Mouse (Mus musculus): ENCODE data around the gene Lrwd1. TPM values are rescaled to one million over a fixed set of nuclear protein-coding genes. Genes with fewer than 3 reads are reported as not detected.
A peak's percentile ranks its signal among the peaks of the same experiment; 100 is the strongest.

Lrwd1 gene
- polyA plus RNA-seq, 1 experiment from 2014 or later = 28.2 TPM

DNA sequence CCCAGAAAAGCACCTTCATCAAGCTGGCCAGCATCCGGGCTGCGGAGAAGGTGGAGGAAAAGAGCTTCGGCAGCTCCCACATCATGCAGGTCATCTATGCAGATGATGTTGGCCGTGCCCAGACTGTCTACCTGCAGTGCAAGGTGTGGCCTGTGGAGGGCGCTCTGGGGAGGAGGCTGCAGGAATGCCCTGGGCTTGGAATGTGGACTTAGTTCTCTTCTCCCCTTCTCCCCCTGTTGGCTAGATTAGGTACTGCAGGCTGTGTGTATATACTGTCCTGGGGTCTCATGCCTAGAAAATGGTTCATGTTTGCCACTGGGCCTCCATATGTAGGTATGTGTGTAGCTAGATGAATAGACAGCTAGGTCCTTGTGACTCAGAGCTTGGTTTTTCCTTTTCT is 31.4 kb downstream of the Lrwd1 start:
- no peak overlapping the region for H3K4me3 ChIP-seq
- 0 out of 2 replicates have a peak, but pooled peaks cover 5% of the 10 kb centered on the region for H3K9me3 ChIP-seq
- H3K27ac ChIP-seq = no peak overlapping the region
- WGBS = 92% methylated on average over 5 of the region's 5 CpGs
- no peak overlapping the region for H3K4me2 ChIP-seq
- peaks cover 4% of the 10 kb centered on the region; the same call in 1 of the 2 replicates for H3K36me3 ChIP-seq
- ATAC-seq (ENCODE audit: low FRiP score) = no peak
- H3K4me1 ChIP-seq (replicated peaks) = peaks cover 12% of the 10 kb centered on the region
- no peak overlapping the region for H3K9ac ChIP-seq
- H3K27me3 ChIP-seq = peaks cover 46% of the 10 kb centered on the region

DNA sequence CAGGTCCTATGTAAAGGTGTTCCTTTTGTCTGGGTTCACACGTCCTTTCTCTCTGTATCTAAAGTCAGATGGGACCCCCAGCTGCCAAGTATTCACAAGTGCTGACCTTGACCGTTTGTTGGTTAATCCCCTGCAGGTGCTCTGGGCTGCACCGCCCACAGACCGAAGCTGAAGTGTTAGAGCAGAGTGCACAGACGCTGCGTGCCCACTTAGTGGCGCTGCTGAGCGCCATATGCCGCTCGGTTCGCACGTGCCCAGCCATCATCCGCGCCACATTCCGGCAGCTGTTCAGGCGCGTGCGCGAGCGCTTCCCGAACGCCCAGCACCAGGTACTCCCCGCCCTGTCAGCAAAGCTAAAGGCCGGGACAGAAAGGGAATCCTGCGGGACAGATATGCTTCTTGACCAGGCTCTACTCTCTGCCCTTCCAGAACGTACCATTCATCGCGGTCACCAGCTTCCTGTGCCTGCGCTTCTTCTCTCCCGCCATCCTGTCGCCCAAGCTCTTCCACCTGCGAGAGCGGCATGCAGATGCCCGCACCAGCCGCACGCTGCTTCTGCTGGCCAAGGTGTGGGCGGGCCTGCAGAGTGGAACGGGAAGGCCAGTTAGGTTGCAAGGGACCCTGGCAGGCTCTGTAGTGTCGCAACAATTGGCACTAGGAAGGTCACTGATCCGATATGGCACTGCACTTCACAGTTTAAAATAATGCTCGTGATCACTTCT is 33.6 kb downstream of the Lrwd1 start:
- peak; percentile 87 for ATAC-seq (ENCODE audit: low FRiP score)
- WGBS = 5% methylated on average over 41 of the region's 41 CpGs
- Histone ChIP-seq H3K27ac (peak overlapping the region; percentile 60), H3K27me3 (peaks cover 44% of the 10 kb centered on the region), H3K4me2 (peak overlapping the region; percentile 75), H3K36me3 (peaks cover 4% of the 10 kb centered on the region; the same call in 1 of the 2 replicates), H3K4me3 (peak overlapping the region; percentile 44), H3K9ac (peak overlapping the region; percentile 70), H3K9me3 (0 out of 2 replicates have a peak, but pooled peaks cover 5% of the 10 kb centered on the region), H3K4me1 (replicated peaks) (peaks cover 12% of the 10 kb centered on the region)

DNA sequence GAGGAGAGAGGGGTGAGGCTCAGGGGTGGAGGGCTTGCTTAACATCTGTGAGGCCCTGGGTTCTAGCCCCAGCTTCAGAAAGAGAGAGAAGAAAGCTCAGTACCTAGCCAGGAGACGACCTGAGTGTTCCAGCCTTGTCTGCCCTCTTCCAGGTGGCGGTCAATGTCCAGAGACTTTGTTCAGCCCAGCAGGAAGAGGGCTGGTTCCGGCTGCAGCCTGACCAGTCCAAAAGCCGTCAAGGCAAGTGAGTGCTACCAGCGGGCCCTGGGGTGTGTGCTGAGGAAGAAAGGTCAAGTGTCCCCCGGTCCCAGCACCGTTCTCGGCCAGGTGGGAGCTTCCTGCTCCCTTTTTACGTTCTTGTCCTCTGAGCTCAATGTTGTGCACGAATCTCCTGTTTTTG is 37.3 kb downstream of the Lrwd1 start:
- H3K9ac ChIP-seq = no peak overlapping the region
- WGBS = 88% methylated on average over 10 of the region's 10 CpGs
- H3K36me3 ChIP-seq = no peaks in the 10 kb centered on the region
- no peak for ATAC-seq (ENCODE audit: low FRiP score)
- H3K4me3 ChIP-seq = no peak overlapping the region
- peaks cover 15% of the 10 kb centered on the region for H3K4me1 ChIP-seq (replicated peaks)
- H3K9me3 ChIP-seq = no peaks in the 10 kb centered on the region
- H3K4me2 ChIP-seq = no peak overlapping the region
- no peak overlapping the region for H3K27ac ChIP-seq
- peaks cover 26% of the 10 kb centered on the region for H3K27me3 ChIP-seq

DNA sequence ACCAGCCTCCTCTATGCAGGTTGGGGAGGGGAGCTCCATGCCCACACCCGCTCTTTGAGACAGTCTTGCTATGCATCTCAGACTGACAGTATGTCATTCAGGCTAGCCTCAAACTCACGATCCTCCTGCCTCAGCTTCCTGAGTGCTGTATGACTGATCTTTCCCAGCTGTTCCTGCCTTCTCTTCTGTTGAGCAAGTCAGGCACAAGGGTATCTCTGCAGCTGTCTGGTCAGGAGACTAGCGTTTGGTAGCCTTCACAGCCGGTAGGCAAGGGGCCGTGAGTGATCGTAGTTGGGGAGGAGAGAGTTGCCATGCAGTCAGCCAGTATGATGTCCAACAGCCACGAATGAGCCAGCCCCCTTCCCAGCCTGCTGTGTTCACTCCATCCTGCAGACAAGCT is 40.8 kb downstream of the Lrwd1 start:
- no peak overlapping the region for H3K4me3 ChIP-seq
- no peak overlapping the region for H3K4me2 ChIP-seq
- peaks cover 16% of the 10 kb centered on the region; the same call in 1 of the 2 replicates for H3K27me3 ChIP-seq
- 72% methylated on average over 7 of the region's 7 CpGs for WGBS
- no peaks in the 10 kb centered on the region for H3K9me3 ChIP-seq
- 0 out of 2 replicates have a peak, but pooled peaks cover 3% of the 10 kb centered on the region for H3K4me1 ChIP-seq (replicated peaks)
- ATAC-seq (ENCODE audit: low FRiP score) = no peak
- no peak overlapping the region for H3K9ac ChIP-seq
- no peak overlapping the region for H3K27ac ChIP-seq
- H3K36me3 ChIP-seq = no peaks in the 10 kb centered on the region

DNA sequence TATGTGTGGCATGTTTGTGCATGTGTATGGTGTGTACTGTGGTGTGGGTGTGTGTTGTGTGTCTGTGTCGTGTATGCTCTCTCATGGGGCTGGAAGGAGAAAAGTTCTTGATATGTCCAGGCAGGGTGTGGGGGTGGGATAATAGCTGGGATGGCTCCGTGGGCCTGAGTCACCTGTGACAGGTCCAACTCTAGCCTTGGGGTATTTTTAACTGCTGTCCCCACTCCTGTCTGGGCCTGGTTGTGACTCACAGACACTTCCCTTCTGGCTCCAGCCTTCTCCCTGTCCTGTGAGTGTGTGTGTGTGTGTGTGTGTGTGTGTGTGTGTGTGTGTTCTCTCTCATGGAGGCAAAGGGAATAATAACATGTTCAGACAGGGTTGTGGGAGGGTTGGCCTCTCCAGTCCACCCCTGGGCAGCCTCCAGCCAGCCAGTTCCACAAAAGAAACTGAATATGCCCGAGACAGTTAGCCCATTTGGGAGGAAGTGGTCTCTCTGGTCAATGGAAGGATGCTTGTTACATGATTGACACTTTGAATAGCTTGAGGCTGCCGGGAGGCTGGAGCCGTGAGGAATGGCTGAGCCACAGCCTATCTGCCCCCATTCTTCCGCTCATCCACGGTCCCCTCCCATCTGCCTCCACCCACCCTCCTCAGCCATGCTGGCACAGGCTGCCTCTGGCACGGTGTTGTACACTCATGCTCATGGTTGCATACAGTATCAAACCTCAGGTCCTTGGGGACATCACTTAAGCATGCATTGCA is 41.4 kb downstream of the Lrwd1 start:
- no peak overlapping the region for H3K9ac ChIP-seq
- H3K4me3 ChIP-seq = no peak overlapping the region
- H3K9me3 ChIP-seq = no peaks in the 10 kb centered on the region
- peaks cover 16% of the 10 kb centered on the region; the same call in 1 of the 2 replicates for H3K27me3 ChIP-seq
- WGBS = 53% methylated on average over 8 of the region's 8 CpGs
- ATAC-seq (ENCODE audit: low FRiP score) = no peak
- no peaks in the 10 kb centered on the region for H3K36me3 ChIP-seq
- 0 out of 2 replicates have a peak, but pooled peaks cover 3% of the 10 kb centered on the region for H3K4me1 ChIP-seq (replicated peaks)
- no peak overlapping the region for H3K4me2 ChIP-seq
- H3K27ac ChIP-seq = no peak overlapping the region

DNA sequence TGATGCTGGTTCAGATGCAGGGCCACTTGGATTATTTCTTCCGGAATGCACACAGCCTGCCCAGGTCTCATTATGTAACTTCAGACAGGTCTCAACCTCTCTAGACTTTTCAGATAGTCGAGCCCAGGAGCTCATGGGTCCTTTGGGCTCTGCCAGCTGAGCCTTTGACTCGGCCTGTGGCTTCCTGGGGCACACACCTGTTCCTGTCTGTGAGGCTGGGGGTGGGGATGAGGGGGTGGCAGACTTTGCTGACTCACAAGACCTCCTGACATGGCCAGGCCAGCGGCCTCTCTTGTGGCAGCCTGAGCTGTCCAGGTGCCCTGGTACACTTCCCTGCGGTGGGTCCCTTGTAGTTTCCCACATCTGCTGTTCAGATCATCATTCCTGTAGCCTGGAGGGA is 43.9 kb downstream of the Lrwd1 start:
- Histone ChIP-seq H3K27ac (no peak overlapping the region), H3K4me3 (no peak overlapping the region), H3K4me1 (replicated peaks) (0 out of 2 replicates have a peak, but pooled peaks cover 3% of the 10 kb centered on the region), H3K9ac (no peak overlapping the region), H3K36me3 (no peaks in the 10 kb centered on the region), H3K4me2 (no peak overlapping the region), H3K27me3 (peaks cover 25% of the 10 kb centered on the region), H3K9me3 (no peaks in the 10 kb centered on the region)
- no peak for ATAC-seq (ENCODE audit: low FRiP score)
- WGBS = 69% methylated on average over 5 of the region's 5 CpGs

DNA sequence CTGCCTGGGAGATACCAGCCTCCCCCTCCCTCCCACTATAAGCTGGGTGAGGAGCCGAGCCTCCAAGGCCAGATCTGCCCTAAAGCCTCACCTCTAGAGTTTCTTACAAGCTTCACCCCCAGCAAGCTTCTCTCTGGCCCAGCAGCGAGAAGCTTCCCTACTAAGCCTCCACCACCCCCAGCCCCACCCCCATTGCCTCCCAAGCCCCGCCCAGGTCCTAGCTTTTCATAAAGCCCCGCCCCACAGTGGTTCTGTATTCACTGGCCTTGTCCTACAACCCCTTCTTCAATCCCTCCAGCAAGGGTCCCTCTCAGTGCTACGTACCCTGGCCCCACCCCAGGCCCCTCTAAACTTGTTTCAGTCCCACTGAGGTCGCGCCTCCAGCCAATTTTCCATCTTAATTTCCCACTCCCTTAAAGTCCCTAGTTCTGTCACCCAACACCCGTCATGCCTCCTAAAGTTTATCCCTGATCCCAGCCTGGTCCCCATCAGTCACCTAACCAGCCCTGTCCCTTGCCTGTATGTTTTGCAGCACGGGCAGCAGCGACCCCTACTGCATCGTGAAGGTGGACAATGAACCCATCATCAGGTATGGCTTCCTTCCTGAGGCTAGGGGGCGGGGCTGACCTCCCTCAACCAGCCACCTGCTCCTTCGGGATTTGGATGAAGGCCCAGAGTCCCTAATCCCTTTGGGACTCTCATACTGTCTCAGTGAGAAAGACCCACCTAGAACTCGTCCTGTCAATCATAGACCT is 46.9 kb downstream of the Lrwd1 start:
- Histone ChIP-seq H3K9ac (no peak overlapping the region), H3K4me2 (no peak overlapping the region), H3K4me1 (replicated peaks) (peaks cover 21% of the 10 kb centered on the region), H3K27me3 (peaks cover 28% of the 10 kb centered on the region), H3K4me3 (no peak overlapping the region), H3K36me3 (no peaks in the 10 kb centered on the region), H3K27ac (no peak overlapping the region), H3K9me3 (no peaks in the 10 kb centered on the region)
- ATAC-seq (ENCODE audit: low FRiP score) = no peak
- 20% methylated on average over 14 of the region's 14 CpGs for WGBS

DNA sequence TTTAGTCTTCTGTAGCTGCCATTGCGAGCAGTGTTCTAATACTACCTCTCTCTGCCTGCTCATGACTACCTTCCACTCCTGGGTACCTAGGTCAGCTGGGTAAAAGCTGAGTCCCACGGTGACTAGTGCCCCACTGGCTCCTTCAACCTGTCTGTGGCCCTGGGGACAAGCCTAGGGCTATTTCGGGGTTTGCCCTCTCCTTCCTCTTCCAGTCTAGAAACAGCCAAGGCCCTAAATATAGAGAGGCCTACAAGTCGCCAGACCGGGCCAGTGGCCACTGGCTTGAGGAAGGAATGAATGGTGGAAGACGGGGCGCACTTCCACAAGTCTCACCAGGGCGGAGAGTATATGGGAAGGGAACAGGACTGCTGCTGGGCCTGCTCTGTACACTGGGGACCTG is 49.6 kb downstream of the Lrwd1 start:
- no peak for ATAC-seq (ENCODE audit: low FRiP score)
- Histone ChIP-seq H3K9me3 (no peaks in the 10 kb centered on the region), H3K4me3 (no peak overlapping the region), H3K4me1 (replicated peaks) (peaks cover 28% of the 10 kb centered on the region), H3K4me2 (peak overlapping the region; percentile 89; the same call in 1 of the 2 replicates), H3K36me3 (no peaks in the 10 kb centered on the region), H3K9ac (0 out of 2 replicates have a peak overlapping the region, but pooled peaks have one; percentile 13), H3K27ac (no peak overlapping the region), H3K27me3 (peaks cover 22% of the 10 kb centered on the region)
- WGBS = 93% methylated on average over 8 of the region's 8 CpGs

DNA sequence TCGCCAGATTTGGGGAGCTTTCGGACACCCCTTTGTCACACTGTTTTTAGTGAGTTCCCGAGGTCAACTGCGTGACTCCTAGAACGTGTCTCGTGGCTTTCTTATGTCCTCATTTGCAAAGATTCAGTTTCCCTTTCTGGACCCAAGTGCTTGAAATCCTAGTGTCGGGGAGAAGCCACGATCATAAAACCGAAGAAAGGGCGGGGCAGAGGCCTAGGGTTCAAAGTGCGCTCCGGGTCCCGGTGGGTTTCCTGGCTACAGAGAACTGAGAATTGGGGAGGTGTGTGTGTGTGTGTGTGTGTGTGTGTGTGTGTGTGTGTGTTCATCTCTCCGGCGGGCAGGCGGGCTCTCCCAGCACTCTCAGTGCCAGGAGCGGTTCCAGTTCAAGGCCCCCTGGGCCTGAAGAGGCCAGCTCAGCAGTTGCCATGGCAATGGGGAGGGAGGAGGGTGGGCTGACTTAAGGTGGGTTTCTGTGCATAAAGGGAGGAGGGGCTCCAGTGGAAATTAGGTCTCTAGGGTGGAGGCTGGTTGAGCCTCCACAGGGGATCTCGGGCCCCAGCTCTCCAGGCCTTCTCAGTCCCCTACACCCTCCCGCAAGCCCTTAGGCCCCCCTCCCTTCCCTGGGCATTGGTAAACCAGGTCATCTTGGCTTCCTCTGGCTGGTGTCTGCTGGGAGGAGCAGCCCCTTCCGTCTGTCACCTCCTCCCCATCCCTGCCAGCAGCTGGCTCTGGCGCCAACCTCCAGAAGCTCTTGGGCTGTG is 50.8 kb downstream of the Lrwd1 start:
- 7% methylated on average over 18 of the region's 21 CpGs for WGBS
- peak; percentile 30 for ATAC-seq (ENCODE audit: low FRiP score)
- Histone ChIP-seq H3K9me3 (no peaks in the 10 kb centered on the region), H3K4me2 (peak overlapping the region; percentile 89), H3K9ac (peak overlapping the region; percentile 78), H3K27me3 (peaks cover 15% of the 10 kb centered on the region), H3K36me3 (no peaks in the 10 kb centered on the region), H3K4me1 (replicated peaks) (peaks cover 28% of the 10 kb centered on the region), H3K27ac (peak overlapping the region; percentile 64), H3K4me3 (peak overlapping the region; percentile 59)

DNA sequence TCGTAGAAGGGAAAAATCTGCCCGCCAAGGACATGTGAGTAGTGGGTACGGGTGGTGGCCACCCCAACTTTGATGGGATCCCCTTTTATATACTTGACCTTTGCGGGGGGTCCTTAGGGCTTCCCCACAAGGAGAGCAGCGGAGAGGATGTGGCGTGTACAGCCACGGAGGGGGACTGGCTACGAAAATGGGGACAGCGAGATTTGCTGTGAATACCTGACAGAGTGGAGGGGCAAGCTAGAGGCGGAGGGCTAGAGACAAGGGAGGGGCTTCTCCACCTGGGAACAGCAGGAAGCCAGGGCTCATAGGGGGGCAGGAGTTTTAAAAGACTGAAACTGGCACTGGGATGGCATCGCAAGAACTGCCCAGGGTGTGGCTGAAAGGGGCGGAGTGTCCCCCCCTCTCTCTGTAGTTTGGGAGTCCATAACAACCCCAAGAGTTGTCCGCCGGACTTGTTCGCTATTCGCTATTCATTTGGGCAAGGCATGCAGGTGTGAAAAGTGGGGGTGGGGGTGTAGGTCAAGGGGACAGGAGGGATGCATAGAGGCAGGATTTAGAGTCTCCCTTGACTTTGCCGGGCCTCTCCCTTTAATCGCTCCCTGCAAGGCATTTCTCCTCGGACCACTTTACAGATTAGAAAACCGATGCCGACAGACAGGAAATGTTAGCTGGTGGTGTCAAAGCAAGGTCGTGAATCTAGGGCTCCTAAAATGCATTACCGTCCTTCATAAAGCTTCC is 51.6 kb downstream of the Lrwd1 start:
- Histone ChIP-seq H3K4me3 (peak overlapping the region; percentile 59), H3K27me3 (peaks cover 15% of the 10 kb centered on the region), H3K9me3 (no peaks in the 10 kb centered on the region), H3K27ac (0 out of 2 replicates have a peak overlapping the region, but pooled peaks have one; percentile 40), H3K4me2 (peak overlapping the region; percentile 89), H3K4me1 (replicated peaks) (peaks cover 28% of the 10 kb centered on the region), H3K36me3 (no peaks in the 10 kb centered on the region), H3K9ac (peak overlapping the region; percentile 78)
- ATAC-seq (ENCODE audit: low FRiP score) = peak; percentile 60
- 1% methylated on average over 23 of the region's 23 CpGs for WGBS

DNA sequence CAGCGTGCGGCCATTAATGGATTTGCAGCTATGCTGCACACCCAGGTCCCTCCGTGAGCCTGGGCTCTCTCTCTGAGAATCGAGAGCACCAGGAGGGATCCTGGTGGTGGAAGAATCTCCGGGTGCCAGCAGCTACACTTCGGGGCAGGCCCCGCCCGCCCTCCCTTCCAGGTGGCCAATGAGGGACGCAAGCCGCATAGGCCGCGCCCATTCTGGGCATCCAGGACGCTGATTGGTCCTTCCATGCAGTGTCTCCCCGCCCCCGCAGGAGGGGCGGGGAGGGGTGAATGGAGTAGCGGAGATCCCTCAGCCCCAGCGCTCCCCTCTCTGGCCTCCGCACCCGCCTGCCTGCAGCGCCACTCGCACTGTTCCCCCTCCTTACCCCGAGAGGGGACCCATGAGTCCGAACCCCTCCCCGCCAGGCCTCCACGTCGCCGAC is 52.2 kb downstream of the Lrwd1 start, which contains the start of gene Rasa4:
Gene Rasa4, plus strand, starts transcription at position 248 of the 439 bp plus-strand sequence.
- Histone ChIP-seq H3K27ac (0 out of 2 replicates have a peak within 1 kb of the TSS, but pooled peaks have one; percentile 40), H3K27me3 (peaks cover 14% of the 10 kb centered on the region), H3K4me1 (replicated peaks) (peaks cover 28% of the 10 kb centered on the region), H3K9me3 (no peaks in the 10 kb centered on the region), H3K9ac (peak within 1 kb of the TSS; percentile 78), H3K36me3 (no peaks in the 10 kb centered on the region), H3K4me3 (peak within 1 kb of the TSS; percentile 59), H3K4me2 (peak within 1 kb of the TSS; percentile 89)
- peak; percentile 95 for ATAC-seq (ENCODE audit: low FRiP score)
- 0% methylated on average over 27 of the region's 28 CpGs for WGBS

Data from hindbrain, embryonic 13.5 days (tissue).